Mouse (Mus musculus): ENCODE results near the gene Dpf1. TPM values are rescaled to one million over a fixed set of nuclear protein-coding genes. Genes with fewer than 3 reads are reported as not detected.
A peak's percentile ranks its signal among the peaks of the same experiment; 100 is the strongest.

The Dpf1 gene
- polyA plus RNA-seq, 1 experiment from 2014 or later = 1.9 TPM

GRCm38 (mm10) chr7:29364052-29364451 lies 60.3 kb downstream of the Dpf1 start:
- WGBS = 31% methylated on average over 4 of the region's 4 CpGs
- ATAC-seq (ENCODE audit: low FRiP score, low TSS enrichment) (peak; percentile 22; the same call in 1 of the 2 replicates), DNase-seq (ENCODE audit: low spot score) (peak; percentile 39)
- no peak overlapping the region for H3K4me2 ChIP-seq (replicated peaks; ENCODE audit: low read depth)
- no peaks in the 10 kb centered on the region for H3K9me3 ChIP-seq (ENCODE audit: control insufficient read depth, low read length)
- no peaks in the 10 kb centered on the region for H3K27me3 ChIP-seq (ENCODE audit: control insufficient read depth, insufficient read depth, low read length)
- H3K27ac ChIP-seq (replicated peaks) = no peak overlapping the region
- H3K9ac ChIP-seq (ENCODE audit: low read length) = no peak overlapping the region
- H3K36me3 ChIP-seq (ENCODE audit: control insufficient read depth, insufficient read depth, low read length) = peaks cover 8% of the 10 kb centered on the region; the same call in 1 of the 2 replicates
- H3K4me1 ChIP-seq (replicated peaks; ENCODE audit: control insufficient read depth, insufficient read depth) = no peaks in the 10 kb centered on the region
- TF ChIP-seq CTCF (IDR thresholded peaks at IDR 0.05; ENCODE audit: low read depth) (peak; percentile 81), EP300 (optimal IDR thresholded peaks at IDR 0.05) (no peak)
- no peak overlapping the region for H3K4me3 ChIP-seq (ENCODE audit: low read depth, low read length)

- Histone ChIP-seq H3K36me3 (ENCODE audit: control insufficient read depth, insufficient read depth, low read length) (peaks cover 7% of the 10 kb centered on the region), H3K4me2 (replicated peaks; ENCODE audit: low read depth) (no peak overlapping the region), H3K9me3 (ENCODE audit: control insufficient read depth, low read length) (no peaks in the 10 kb centered on the region), H3K27me3 (ENCODE audit: control insufficient read depth, insufficient read depth, low read length) (no peaks in the 10 kb centered on the region), H3K4me1 (replicated peaks; ENCODE audit: control insufficient read depth, insufficient read depth) (no peaks in the 10 kb centered on the region), H3K27ac (replicated peaks) (no peak overlapping the region), H3K9ac (ENCODE audit: low read length) (no peak overlapping the region), H3K4me3 (ENCODE audit: low read depth, low read length) (no peak overlapping the region)
- ATAC-seq (ENCODE audit: low FRiP score, low TSS enrichment) (peak; percentile 13; the same call in 1 of the 2 replicates), DNase-seq (ENCODE audit: low spot score) (no peak)
- WGBS = 81% methylated on average over 13 of the region's 13 CpGs
- TF ChIP-seq CTCF (IDR thresholded peaks at IDR 0.05; ENCODE audit: low read depth) = no peak
- TF ChIP-seq EP300 (optimal IDR thresholded peaks at IDR 0.05) = no peak
Observed at GRCm38 (mm10) chr7:29367166-29368003, 63.6 kb downstream of the Dpf1 start.

Other genes starting within 250 kb of the Dpf1 start
- gene Ryr1, start 178.8 kb upstream of the Dpf1 start, polyA plus RNA-seq (2015; fragmentation: Nextera tagmentation; extraction: Ambion mirVana) = 0.10 and 0.11 TPM in 2 replicates
- gene Rasgrp4, start 169.1 kb upstream of the Dpf1 start, polyA plus RNA-seq (2015; fragmentation: Nextera tagmentation; extraction: Ambion mirVana) = 0.15 and 0.35 TPM in 2 replicates
- 32.8 and 38.8 TPM in 2 replicates for gene Fam98c, start 147.7 kb upstream of the Dpf1 start, polyA plus RNA-seq (2015; fragmentation: Nextera tagmentation; extraction: Ambion mirVana)
- 0.29 and 0.46 TPM in 2 replicates for gene Ggn, start 133.7 kb upstream of the Dpf1 start, polyA plus RNA-seq (2015; fragmentation: Nextera tagmentation; extraction: Ambion mirVana)
- 0.95 and 1.0 TPM in 2 replicates for gene Spred3, start 133.5 kb upstream of the Dpf1 start, polyA plus RNA-seq (2015; fragmentation: Nextera tagmentation; extraction: Ambion mirVana)
- gene Psmd8, start 123.2 kb upstream of the Dpf1 start, polyA plus RNA-seq (2015; fragmentation: Nextera tagmentation; extraction: Ambion mirVana) = 262 and 269 TPM in 2 replicates
- gene Catsperg1, start 89.9 kb upstream of the Dpf1 start, polyA plus RNA-seq (2015; fragmentation: Nextera tagmentation; extraction: Ambion mirVana) = 0.29 and 0.65 TPM in 2 replicates
- gene Kcnk6, start 71.4 kb upstream of the Dpf1 start, polyA plus RNA-seq (2015; fragmentation: Nextera tagmentation; extraction: Ambion mirVana) = 2.4 and 3.0 TPM in 2 replicates
- 62.8 and 74.1 TPM in 2 replicates for gene Yif1b, start 65.6 kb upstream of the Dpf1 start, polyA plus RNA-seq (2015; fragmentation: Nextera tagmentation; extraction: Ambion mirVana)
- 192 and 201 TPM in 2 replicates for gene 2200002D01Rik, start 55.5 kb upstream of the Dpf1 start, polyA plus RNA-seq (2015; fragmentation: Nextera tagmentation; extraction: Ambion mirVana)
- 638 and 692 TPM in 2 replicates for gene Spint2, start 22.0 kb upstream of the Dpf1 start, polyA plus RNA-seq (2015; fragmentation: Nextera tagmentation; extraction: Ambion mirVana)
- gene Ppp1r14a, start 14.6 kb upstream of the Dpf1 start, polyA plus RNA-seq (2015; fragmentation: Nextera tagmentation; extraction: Ambion mirVana) = 53.3 and 64.8 TPM in 2 replicates
- gene Sipa1l3, start 214.7 kb downstream of the Dpf1 start, polyA plus RNA-seq (2015; fragmentation: Nextera tagmentation; extraction: Ambion mirVana) = 9.7 TPM in 2 replicates